Mouse (Mus musculus) v-Abl transformed pro-B cells (cell line): Measurements from ENCODE around the gene Tfdp1.

Source experiments
- in situ Hi-C, 2 experiments: fragments of 400-800 bp; cut with MboI; formaldehyde crosslinking; loops; one replicate each; pipeline ENCODE4 v1.15.1; 2025; ENCODE audit not compliant: unreplicated experiment in 2 of 2

Gene Tfdp1

GRCm38 (mm10) chr8:13351593-13351992, 13.0 kb downstream of the Tfdp1 start:
- in situ Hi-C loops = no loop called here

GRCm38 (mm10) chr8:13352601-13353000, 14.1 kb downstream of the Tfdp1 start:
- in situ Hi-C loops = no loop called here

GRCm38 (mm10) chr8:13353155-13353833, 14.7 kb downstream of the Tfdp1 start:
- in situ Hi-C loops = no loop called here

- in situ Hi-C loops = no loop called here
Observed at GRCm38 (mm10) chr8:13353883-13354282, 15.3 kb downstream of the Tfdp1 start.

- in situ Hi-C loops = no loop called here
Observed at GRCm38 (mm10) chr8:13356221-13356620, 17.7 kb downstream of the Tfdp1 start.

GRCm38 (mm10) chr8:13356681-13357080, 18.1 kb downstream of the Tfdp1 start:
- in situ Hi-C loops = no loop called here

- in situ Hi-C loops = no loop called here
Observed at GRCm38 (mm10) chr8:13360213-13360612, 21.7 kb downstream of the Tfdp1 start.

- in situ Hi-C loops = no loop called here
Observed at GRCm38 (mm10) chr8:13361865-13362264, 23.3 kb downstream of the Tfdp1 start.

- in situ Hi-C loops = no loop called here
Observed at GRCm38 (mm10) chr8:13373151-13373662, 34.7 kb downstream of the Tfdp1 start.

GRCm38 (mm10) chr8:13381630-13382029, 43.1 kb downstream of the Tfdp1 start:
- in situ Hi-C loops = no loop called here

- in situ Hi-C loops = no loop called here
Observed at GRCm38 (mm10) chr8:13382536-13382935, 44.0 kb downstream of the Tfdp1 start.

GRCm38 (mm10) chr8:13382999-13383398, 44.4 kb downstream of the Tfdp1 start:
- in situ Hi-C loops = no loop called here

- in situ Hi-C loops = no loop called here
Observed at GRCm38 (mm10) chr8:13386366-13386765, 47.8 kb downstream of the Tfdp1 start.

- in situ Hi-C loops = no loop called here
Observed at GRCm38 (mm10) chr8:13387728-13388127, 49.2 kb downstream of the Tfdp1 start.

- in situ Hi-C loops = no loop called here
Observed at GRCm38 (mm10) chr8:13388744-13389143, 50.2 kb downstream of the Tfdp1 start.

GRCm38 (mm10) chr8:13393869-13394268, 55.3 kb downstream of the Tfdp1 start:
- in situ Hi-C loops = no loop called here

GRCm38 (mm10) chr8:13396725-13397124, 58.2 kb downstream of the Tfdp1 start, which contains the start of gene Atp4b:
Gene Atp4b (minus strand): TSS chr8:13396825.
- in situ Hi-C loops = no loop called here

GRCm38 (mm10) chr8:13403517-13403916, 65.0 kb downstream of the Tfdp1 start:
- in situ Hi-C loops = loop anchor here (25.0 kb wide), 3 partner anchors 484 to 1634 kb away; partner anchors contain the start of genes BB014433 (in 1 of the 2) and Coprs (in 1 of the 2)

GRCm38 (mm10) chr8:13404666-13405131, 66.1 kb downstream of the Tfdp1 start, which contains the start of gene Grk1:
Gene Grk1 (plus strand): TSS chr8:13405081.
- in situ Hi-C loops = loop anchor here (25.0 kb wide), 3 partner anchors 483 to 1633 kb away; partner anchors contain the start of genes BB014433 (in 1 of the 2) and Coprs (in 1 of the 2)

- in situ Hi-C loops = loop anchor here (25.0 kb wide), 3 partner anchors 481 to 1631 kb away; partner anchors contain the start of genes BB014433 (in 1 of the 2) and Coprs (in 1 of the 2)
Observed at GRCm38 (mm10) chr8:13406011-13406410, 67.5 kb downstream of the Tfdp1 start.

- in situ Hi-C loops = loop anchor here (5.0 to 25.0 kb wide), 7 partner anchors 51 to 1633 kb away; partner anchors contain the start of genes BB014433 (in 2 of the 2), Cdc16 (in 2 of the 2) and Coprs (in 1 of the 2)
Observed at GRCm38 (mm10) chr8:13411597-13411996, 73.0 kb downstream of the Tfdp1 start.
